Comparison of ENCODE assay signal across 16 mouse cellular contexts in genomic region chr3:50900566-50900965, GRCm38 (mm10).
DNase-seq lines count a peak whose midpoint lies in the region; ATAC-seq lines count a peak whose summit lies in the region.
"Had no signal": no experiment of that assay in that cellular context is flagged by ENCODE, and none has a peak within 500 bp of the region (broad histone marks: within the 10 kb centered on the region; RNA-seq: fewer than 3 reads in every experiment).

No protein-coding gene starts in this region.

- H3K27ac ChIP-seq in kidney, embryonic 14.5 days (ENCODE audit: low read depth, low read length), result no peak overlapping the region

- peak; percentile 61 for DNase-seq in retina, embryonic 14.5 days (ENCODE audit: low spot score)
- peak; percentile 73 for DNase-seq in retina, postnatal 1 day
- DNase-seq: adrenal gland, adult 2 months; adrenal gland, adult 8-10 months; adrenal gland, postnatal 14 days; adrenal gland, postnatal 25 days; adrenal gland, postnatal 36 days; B cell, adult 2 months; cerebellum, adult 11 months had no signal

- H3K9ac ChIP-seq in kidney, embryonic 14.5 days (ENCODE audit: low read depth, low read length), result no peak overlapping the region

- H3K4me1 ChIP-seq in kidney, embryonic 14.5 days (ENCODE audit: control insufficient read depth, insufficient read depth, low read length), result peaks cover 13% of the 10 kb centered on the region; the same call in 1 of the 2 replicates

- no peaks in the 10 kb centered on the region for H3K27me3 ChIP-seq in kidney, embryonic 14.5 days (ENCODE audit: control insufficient read depth, insufficient read depth, low read length)
- H3K27me3 ChIP-seq: CH12.LX, Patski had no signal

- H3K4me2 ChIP-seq in kidney, embryonic 14.5 days (replicated peaks; ENCODE audit: low read depth, low read length), result no peak overlapping the region

- no peaks in the 10 kb centered on the region for H3K36me3 ChIP-seq in kidney, embryonic 14.5 days (ENCODE audit: control insufficient read depth, insufficient read depth, low read length)
- H3K36me3 ChIP-seq: G1E had no signal

- H3K9me3 ChIP-seq in kidney, embryonic 14.5 days (ENCODE audit: control insufficient read depth, low read length), result no peaks in the 10 kb centered on the region

- WGBS in kidney, embryonic 14.5 days, result 90% methylated on average over 9 of the region's 9 CpGs

- no peak for ATAC-seq in kidney, embryonic 14.5 days (ENCODE audit: low FRiP score, low TSS enrichment)
- no peak for ATAC-seq in granulocyte monocyte progenitor cell, adult 5-6 weeks (replicated peaks; ENCODE audit: poor library complexity, severe bottlenecking)
- ATAC-seq: activated CD4-positive, CD25-positive, alpha-beta regulatory T cell, adult 4 months; CD4-positive, CD25-positive, alpha-beta regulatory T cell, adult 4 months; Patski had no signal

- H3K4me3 ChIP-seq in kidney, embryonic 14.5 days (ENCODE audit: low read length), result no peak overlapping the region
